Mouse (Mus musculus): ENCODE data around the gene Twnk. TPM values are rescaled to one million over a fixed set of nuclear protein-coding genes. Genes with fewer than 3 reads are reported as not detected.
A peak's percentile ranks its signal among the peaks of the same experiment; 100 is the strongest.

The Twnk gene
- polyA plus RNA-seq, 1 experiment from 2014 or later: 18.0 TPM

GRCm38 (mm10) chr19:45013581-45014225 is 8.2 kb downstream of the Twnk start:
- Histone ChIP-seq H3K36me3 (replicated peaks; ENCODE audit: control insufficient read depth, insufficient read depth, low read depth, low read length) (peaks cover 6% of the 10 kb centered on the region), H3K4me3 (ENCODE audit: low read depth, low read length) (peak overlapping the region; percentile 3; the same call in 1 of the 2 replicates), H3K4me2 (ENCODE audit: low read depth, low read length) (0 out of 2 replicates have a peak overlapping the region, but pooled peaks have one; percentile 13), H3K27me3 (ENCODE audit: control insufficient read depth, insufficient read depth, low read length) (no peaks in the 10 kb centered on the region), H3K9me3 (replicated peaks; ENCODE audit: control insufficient read depth, low read length) (no peaks in the 10 kb centered on the region), H3K27ac (replicated peaks; ENCODE audit: low read depth, low read length) (peak overlapping the region; percentile 97), H3K4me1 (ENCODE audit: control insufficient read depth, insufficient read depth, low read length) (no peaks in the 10 kb centered on the region), H3K9ac (replicated peaks; ENCODE audit: low read length) (no peak overlapping the region; the same call in 1 of the 2 replicates)
- DNase-seq (ENCODE audit: low spot score) (peak; percentile 84), ATAC-seq (replicated peaks; ENCODE audit: insufficient number of reproducible peaks, low FRiP score, low TSS enrichment, low read depth) (no peak; the same call in 1 of the 2 replicates)
- WGBS: 50% methylated on average over 6 of the region's 6 CpGs

- H3K4me2 ChIP-seq (ENCODE audit: low read depth, low read length): peak within 1 kb of the TSS; percentile 90
- H3K9me3 ChIP-seq (replicated peaks; ENCODE audit: control insufficient read depth, low read length): no peaks in the 10 kb centered on the region
- ATAC-seq (replicated peaks; ENCODE audit: insufficient number of reproducible peaks, low FRiP score, low TSS enrichment, low read depth) (no peak), DNase-seq (ENCODE audit: low spot score) (peak; percentile 60)
- H3K9ac ChIP-seq (replicated peaks; ENCODE audit: low read length): peak within 1 kb of the TSS; percentile 76
- no peaks in the 10 kb centered on the region for H3K4me1 ChIP-seq (ENCODE audit: control insufficient read depth, insufficient read depth, low read length)
- H3K4me3 ChIP-seq (ENCODE audit: low read depth, low read length): peak within 1 kb of the TSS; percentile 78
- peak within 1 kb of the TSS; percentile 97 for H3K27ac ChIP-seq (replicated peaks; ENCODE audit: low read depth, low read length)
- no peaks in the 10 kb centered on the region for H3K27me3 ChIP-seq (ENCODE audit: control insufficient read depth, insufficient read depth, low read length)
- peaks cover 6% of the 10 kb centered on the region for H3K36me3 ChIP-seq (replicated peaks; ENCODE audit: control insufficient read depth, insufficient read depth, low read depth, low read length)
- 5% methylated on average over 10 of the region's 10 CpGs for WGBS
These were observed 9.0 kb downstream of the Twnk start, which contains the start of gene Lzts2 for GRCm38 (mm10) chr19:45014335-45014971. Gene Lzts2, plus strand, starts transcription at chr19:45014414.

GRCm38 (mm10) chr19:45014981-45015402 is 9.5 kb downstream of the Twnk start:
- H3K9ac ChIP-seq (replicated peaks; ENCODE audit: low read length): peak overlapping the region; percentile 76
- no peaks in the 10 kb centered on the region for H3K4me1 ChIP-seq (ENCODE audit: control insufficient read depth, insufficient read depth, low read length)
- WGBS: under 1% methylated on average over 24 of the region's 25 CpGs
- DNase-seq (ENCODE audit: low spot score) (peak; percentile 71), ATAC-seq (replicated peaks; ENCODE audit: insufficient number of reproducible peaks, low FRiP score, low TSS enrichment, low read depth) (no peak)
- H3K36me3 ChIP-seq (replicated peaks; ENCODE audit: control insufficient read depth, insufficient read depth, low read depth, low read length): peaks cover 6% of the 10 kb centered on the region
- peak overlapping the region; percentile 97 for H3K27ac ChIP-seq (replicated peaks; ENCODE audit: low read depth, low read length)
- H3K4me3 ChIP-seq (ENCODE audit: low read depth, low read length): peak overlapping the region; percentile 78
- H3K9me3 ChIP-seq (replicated peaks; ENCODE audit: control insufficient read depth, low read length): no peaks in the 10 kb centered on the region
- H3K27me3 ChIP-seq (ENCODE audit: control insufficient read depth, insufficient read depth, low read length): no peaks in the 10 kb centered on the region
- H3K4me2 ChIP-seq (ENCODE audit: low read depth, low read length): peak overlapping the region; percentile 90

GRCm38 (mm10) chr19:45015518-45016281 is 10.2 kb downstream of the Twnk start:
- Histone ChIP-seq H3K4me2 (ENCODE audit: low read depth, low read length) (peak overlapping the region; percentile 90), H3K36me3 (replicated peaks; ENCODE audit: control insufficient read depth, insufficient read depth, low read depth, low read length) (peaks cover 2% of the 10 kb centered on the region; the same call in 1 of the 2 replicates), H3K4me3 (ENCODE audit: low read depth, low read length) (peak overlapping the region; percentile 78), H3K27ac (replicated peaks; ENCODE audit: low read depth, low read length) (peak overlapping the region; percentile 97), H3K4me1 (ENCODE audit: control insufficient read depth, insufficient read depth, low read length) (no peaks in the 10 kb centered on the region), H3K9ac (replicated peaks; ENCODE audit: low read length) (peak overlapping the region; percentile 76), H3K27me3 (ENCODE audit: control insufficient read depth, insufficient read depth, low read length) (no peaks in the 10 kb centered on the region), H3K9me3 (replicated peaks; ENCODE audit: control insufficient read depth, low read length) (no peaks in the 10 kb centered on the region)
- WGBS: 0% methylated on average over 34 of the region's 34 CpGs
- DNase-seq (ENCODE audit: low spot score) (peak; percentile 49), ATAC-seq (replicated peaks; ENCODE audit: insufficient number of reproducible peaks, low FRiP score, low TSS enrichment, low read depth) (no peak)

- peaks cover 2% of the 10 kb centered on the region; the same call in 1 of the 2 replicates for H3K4me1 ChIP-seq (ENCODE audit: control insufficient read depth, insufficient read depth, low read length)
- no peaks in the 10 kb centered on the region for H3K27me3 ChIP-seq (ENCODE audit: control insufficient read depth, insufficient read depth, low read length)
- WGBS: 0% methylated on average over 18 of the region's 18 CpGs
- peak; percentile 11; the same call in 1 of the 2 replicates for ATAC-seq (replicated peaks; ENCODE audit: insufficient number of reproducible peaks, low FRiP score, low TSS enrichment, low read depth)
- DNase-seq (ENCODE audit: low spot score): peak; percentile 76
- H3K27ac ChIP-seq (replicated peaks; ENCODE audit: low read depth, low read length): peak overlapping the region; percentile 97
- peak overlapping the region; percentile 96 for H3K9ac ChIP-seq (replicated peaks; ENCODE audit: low read length)
- H3K36me3 ChIP-seq (replicated peaks; ENCODE audit: control insufficient read depth, insufficient read depth, low read depth, low read length): no peaks in the 10 kb centered on the region
- peak overlapping the region; percentile 78 for H3K4me3 ChIP-seq (ENCODE audit: low read depth, low read length)
- H3K9me3 ChIP-seq (replicated peaks; ENCODE audit: control insufficient read depth, low read length): no peaks in the 10 kb centered on the region
- H3K4me2 ChIP-seq (ENCODE audit: low read depth, low read length): peak overlapping the region; percentile 90
These were observed 11.1 kb downstream of the Twnk start for GRCm38 (mm10) chr19:45016341-45017215.

- peak overlapping the region; percentile 96 for H3K9ac ChIP-seq (replicated peaks; ENCODE audit: low read length)
- H3K4me1 ChIP-seq (ENCODE audit: control insufficient read depth, insufficient read depth, low read length): peaks cover 2% of the 10 kb centered on the region; the same call in 1 of the 2 replicates
- WGBS: 0% methylated on average over 18 of the region's 27 CpGs
- H3K36me3 ChIP-seq (replicated peaks; ENCODE audit: control insufficient read depth, insufficient read depth, low read depth, low read length): no peaks in the 10 kb centered on the region
- peak overlapping the region; percentile 90 for H3K4me2 ChIP-seq (ENCODE audit: low read depth, low read length)
- no peaks in the 10 kb centered on the region for H3K9me3 ChIP-seq (replicated peaks; ENCODE audit: control insufficient read depth, low read length)
- peak overlapping the region; percentile 78 for H3K4me3 ChIP-seq (ENCODE audit: low read depth, low read length)
- DNase-seq (ENCODE audit: low spot score) (peak; percentile 86), ATAC-seq (replicated peaks; ENCODE audit: insufficient number of reproducible peaks, low FRiP score, low TSS enrichment, low read depth) (peak; percentile 55)
- no peaks in the 10 kb centered on the region for H3K27me3 ChIP-seq (ENCODE audit: control insufficient read depth, insufficient read depth, low read length)
- peak overlapping the region; percentile 97 for H3K27ac ChIP-seq (replicated peaks; ENCODE audit: low read depth, low read length)
These were observed 11.8 kb downstream of the Twnk start for GRCm38 (mm10) chr19:45017216-45017771.

GRCm38 (mm10) chr19:45017909-45018308 is 12.4 kb downstream of the Twnk start:
- 1% methylated on average over 28 of the region's 48 CpGs for WGBS
- DNase-seq (ENCODE audit: low spot score) (peak; percentile 89), ATAC-seq (replicated peaks; ENCODE audit: insufficient number of reproducible peaks, low FRiP score, low TSS enrichment, low read depth) (peak; percentile 68)
- no peaks in the 10 kb centered on the region for H3K9me3 ChIP-seq (replicated peaks; ENCODE audit: control insufficient read depth, low read length)
- peak overlapping the region; percentile 90 for H3K4me2 ChIP-seq (ENCODE audit: low read depth, low read length)
- no peaks in the 10 kb centered on the region for H3K36me3 ChIP-seq (replicated peaks; ENCODE audit: control insufficient read depth, insufficient read depth, low read depth, low read length)
- peak overlapping the region; percentile 78 for H3K4me3 ChIP-seq (ENCODE audit: low read depth, low read length)
- H3K4me1 ChIP-seq (ENCODE audit: control insufficient read depth, insufficient read depth, low read length): peaks cover 2% of the 10 kb centered on the region; the same call in 1 of the 2 replicates
- peak overlapping the region; percentile 97 for H3K27ac ChIP-seq (replicated peaks; ENCODE audit: low read depth, low read length)
- H3K9ac ChIP-seq (replicated peaks; ENCODE audit: low read length): peak overlapping the region; percentile 96
- no peaks in the 10 kb centered on the region for H3K27me3 ChIP-seq (ENCODE audit: control insufficient read depth, insufficient read depth, low read length)

Data from embryonic facial prominence, embryonic 11.5 days (tissue).